Mouse (Mus musculus) thymus, adult 2 months (tissue): ENCODE results near the gene Lpcat3. TPM values are rescaled to one million over a fixed set of nuclear protein-coding genes. Genes with fewer than 3 reads are reported as not detected.

Experiments used
- DNase-seq: peaks from one replicate; pipeline ENCODE4 v3.0.0; 2021
- H3K27ac ChIP-seq: fragments of 200-500 bp; 2 replicates; pipeline ENCODE4 v1.5.1; 2012; ENCODE audit warnings: low read length, control low read depth; ENCODE audit not compliant: control insufficient read depth, insufficient read depth
- H3K27me3 ChIP-seq: fragments of 200-500 bp; 2 replicates; pipeline ENCODE4 v1.6.1; 2012; ENCODE audit warnings: mild to moderate bottlenecking, low read length, moderate library complexity, mixed read lengths; ENCODE audit not compliant: control insufficient read depth, insufficient read depth
- H3K36me3 ChIP-seq: fragments of 200-500 bp; 2 replicates; pipeline ENCODE4 v1.6.1; 2012; ENCODE audit warnings: mild to moderate bottlenecking, low read length, moderate library complexity; ENCODE audit not compliant: control insufficient read depth, insufficient read depth
- H3K4me1 ChIP-seq: fragments of 200-500 bp; replicated peaks from 2 replicates; pipeline ENCODE4 v1.6.1; 2012; ENCODE audit warnings: low read length; ENCODE audit not compliant: control insufficient read depth, insufficient read depth
- H3K4me3 ChIP-seq: fragments of 200-500 bp; 2 replicates; pipeline ENCODE4 v1.5.1; 2012; ENCODE audit warnings: mild to moderate bottlenecking, low read length, control low read depth, moderate library complexity; ENCODE audit not compliant: control insufficient read depth, insufficient read depth
- CTCF ChIP-seq: fragments of 200-500 bp; IDR thresholded peaks from 2 replicates; pipeline ENCODE4 v1.5.1; 2012; ENCODE audit warnings: mild to moderate bottlenecking, control low read depth, low read length, moderate library complexity, borderline replicate concordance; ENCODE audit not compliant: control insufficient read depth, poor library complexity, insufficient read depth; ENCODE audit errors: extremely low read depth
- POLR2A ChIP-seq: fragments of 200-500 bp; IDR thresholded peaks from 2 replicates; pipeline ENCODE4 v1.6.1; 2012; ENCODE audit warnings: mild to moderate bottlenecking, low read length, control low read depth, moderate library complexity; ENCODE audit not compliant: control insufficient read depth, poor library complexity, insufficient read depth; ENCODE audit errors: extremely low read depth
- WGBS: fragments of 180-500 bp; shearing (Covaris S2); methylation state at CpG from one replicate; pipeline ENCODE4 v1.1.7; 2018; 5-methylcytosine and 5-hydroxymethylcytosine counted together
- polyA plus RNA-seq: library from polyadenylated mRNA; depleted of rRNA; stranded (reverse); fragments of >200 nt; gene quantifications from 2 replicates; pipeline ENCODE4 v1.2.3, GENCODE M21; 2012; rRNA removed

Lpcat3 gene
- polyA plus RNA-seq, 1 experiment = 184 TPM

DNA sequence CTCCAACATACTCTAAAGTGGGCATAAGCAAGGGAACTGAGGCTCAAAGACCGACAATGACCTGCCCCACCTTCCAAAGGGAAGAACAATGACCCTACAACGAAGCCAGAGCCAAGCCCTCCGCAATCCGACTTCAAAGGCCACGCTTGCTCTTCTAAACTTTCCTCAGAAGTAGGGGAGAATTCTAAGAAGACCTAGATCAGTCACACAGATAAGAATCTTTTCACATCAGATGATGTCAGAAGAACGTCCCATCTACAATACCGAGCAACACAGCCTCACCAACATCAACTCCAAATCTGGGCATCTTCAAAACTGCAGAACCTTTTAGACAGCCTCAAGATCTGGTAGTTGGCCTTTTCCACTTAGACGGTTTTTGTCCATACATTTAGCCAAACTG is 87.6 kb downstream of the Lpcat3 start:
- TF ChIP-seq CTCF (no peak), POLR2A (no peak)
- Histone ChIP-seq H3K4me1 (peaks cover 20% of the 10 kb centered on the region), H3K36me3 (no peaks in the 10 kb centered on the region), H3K27ac (no peak overlapping the region), H3K4me3 (no peak overlapping the region), H3K27me3 (no peaks in the 10 kb centered on the region)
- 12% methylated on average over 8 of the region's 8 CpGs for WGBS
- DNase-seq = no peak

DNA sequence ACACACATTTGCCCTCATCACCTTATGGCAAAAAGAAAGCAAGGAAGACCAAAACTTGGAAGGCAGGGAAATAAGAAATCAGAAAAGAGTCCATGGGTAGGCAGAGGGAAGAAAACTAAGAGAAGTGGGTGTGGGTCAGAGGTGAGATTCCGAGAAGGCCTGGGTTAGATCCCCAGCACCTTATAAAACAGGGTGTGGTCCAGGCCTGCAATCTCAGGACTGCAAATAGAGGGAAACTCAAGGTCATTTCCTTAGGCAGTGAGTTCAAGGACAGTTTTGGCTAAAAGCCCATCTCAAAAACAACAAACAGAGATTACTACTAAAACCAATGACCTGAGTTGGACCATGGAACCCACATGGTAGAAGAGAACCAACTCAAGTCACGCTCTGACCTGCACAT is 91.0 kb downstream of the Lpcat3 start:
- 96% methylated on average over 2 of the region's 2 CpGs for WGBS
- peaks cover 14% of the 10 kb centered on the region for H3K4me1 ChIP-seq
- DNase-seq = no peak

More for the DNA sequence above, 91.0 kb downstream of the Lpcat3 start:
- no peak overlapping the region for H3K4me3 ChIP-seq
- H3K36me3 ChIP-seq = no peaks in the 10 kb centered on the region
- H3K27me3 ChIP-seq = no peaks in the 10 kb centered on the region
- H3K27ac ChIP-seq = no peak overlapping the region
- TF ChIP-seq CTCF (no peak), POLR2A (no peak)

Other genes starting within 250 kb of the Lpcat3 start
- 47.6 and 49.2 TPM in 2 replicates for gene Pex5, start 248.0 kb upstream of the Lpcat3 start, polyA plus RNA-seq
- gene Clstn3, start 198.2 kb upstream of the Lpcat3 start, polyA plus RNA-seq = 9.0 and 16.6 TPM in 2 replicates
- 1.2 and 1.5 TPM in 2 replicates for gene C1rl, start 169.9 kb upstream of the Lpcat3 start, polyA plus RNA-seq
- 9.9 and 11.3 TPM in 2 replicates for gene C1ra, start 150.6 kb upstream of the Lpcat3 start, polyA plus RNA-seq
- 17.3 and 26.8 TPM in 2 replicates for gene C1s1, start 120.7 kb upstream of the Lpcat3 start, polyA plus RNA-seq
- gene C1rb, start 92.7 kb upstream of the Lpcat3 start, polyA plus RNA-seq = not detected in 2 replicates
- 0.08 and 0.13 TPM in 2 replicates for gene C1s2, start 26.9 kb upstream of the Lpcat3 start, polyA plus RNA-seq
- 203 and 210 TPM in 2 replicates for gene Emg1, start 49.2 kb downstream of the Lpcat3 start, polyA plus RNA-seq
- gene Phb2, start 49.3 kb downstream of the Lpcat3 start, polyA plus RNA-seq = 150 and 171 TPM in 2 replicates
- gene Ptpn6, start 75.7 kb downstream of the Lpcat3 start, polyA plus RNA-seq = 210 and 212 TPM in 2 replicates
- 265 and 352 TPM in 2 replicates for gene Grcc10, start 78.3 kb downstream of the Lpcat3 start, polyA plus RNA-seq
- gene Gm45234, start 93.0 kb downstream of the Lpcat3 start, polyA plus RNA-seq = not detected in 2 replicates
- 48.3 and 51.6 TPM in 2 replicates for gene Atn1, start 93.5 kb downstream of the Lpcat3 start, polyA plus RNA-seq
- gene Eno2, start 106.6 kb downstream of the Lpcat3 start, polyA plus RNA-seq = 10.2 and 12.9 TPM in 2 replicates
- 4.0 and 5.5 TPM in 2 replicates for gene Lrrc23, start 116.7 kb downstream of the Lpcat3 start, polyA plus RNA-seq
- 7.1 and 8.1 TPM in 2 replicates for gene Spsb2, start 145.6 kb downstream of the Lpcat3 start, polyA plus RNA-seq
- 171 and 181 TPM in 2 replicates for gene Tpi1, start 151.3 kb downstream of the Lpcat3 start, polyA plus RNA-seq
- gene Usp5, start 166.5 kb downstream of the Lpcat3 start, polyA plus RNA-seq = 118 and 121 TPM in 2 replicates
- gene Cdca3, start 166.5 kb downstream of the Lpcat3 start, polyA plus RNA-seq = 202 and 248 TPM in 2 replicates
- gene Gnb3, start 177.2 kb downstream of the Lpcat3 start, polyA plus RNA-seq = 2.8 and 4.0 TPM in 2 replicates
- gene P3h3, start 194.7 kb downstream of the Lpcat3 start, polyA plus RNA-seq = 20.1 and 26.8 TPM in 2 replicates
- 136 and 138 TPM in 2 replicates for gene Gpr162, start 201.0 kb downstream of the Lpcat3 start, polyA plus RNA-seq
- 549 and 565 TPM in 2 replicates for gene Cd4, start 225.2 kb downstream of the Lpcat3 start, polyA plus RNA-seq
- gene Lag3, start 248.7 kb downstream of the Lpcat3 start, polyA plus RNA-seq = 27.7 and 30.1 TPM in 2 replicates